Mouse (Mus musculus): ENCODE results near the gene Hoxa11.

Gene Hoxa11

DNA sequence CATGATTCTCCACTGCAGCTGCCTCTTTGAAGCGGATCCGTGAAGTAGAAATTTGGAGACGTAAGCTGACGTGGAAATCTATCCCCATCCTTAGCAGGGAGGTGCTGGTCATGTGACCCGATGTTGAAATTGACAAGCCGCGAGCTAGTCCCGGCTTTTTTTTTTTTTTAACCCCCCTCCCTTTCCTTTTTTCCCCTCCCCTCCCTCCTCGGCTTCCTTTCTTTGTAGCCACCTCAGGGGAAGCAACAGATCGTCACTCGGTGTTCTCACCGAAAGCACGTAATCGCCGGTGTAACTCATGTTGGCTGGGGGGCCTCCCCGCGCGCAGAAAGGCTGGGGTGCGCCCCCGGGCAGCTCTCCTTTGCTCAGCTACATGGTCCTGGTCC is at the start of gene Hoxa11:
TSS of gene Hoxa11 (minus strand) at position 54 of the 386 bp plus-strand sequence.
- no peak for DNase-seq (ENCODE audit: low spot score in 2 of 2)

DNA sequence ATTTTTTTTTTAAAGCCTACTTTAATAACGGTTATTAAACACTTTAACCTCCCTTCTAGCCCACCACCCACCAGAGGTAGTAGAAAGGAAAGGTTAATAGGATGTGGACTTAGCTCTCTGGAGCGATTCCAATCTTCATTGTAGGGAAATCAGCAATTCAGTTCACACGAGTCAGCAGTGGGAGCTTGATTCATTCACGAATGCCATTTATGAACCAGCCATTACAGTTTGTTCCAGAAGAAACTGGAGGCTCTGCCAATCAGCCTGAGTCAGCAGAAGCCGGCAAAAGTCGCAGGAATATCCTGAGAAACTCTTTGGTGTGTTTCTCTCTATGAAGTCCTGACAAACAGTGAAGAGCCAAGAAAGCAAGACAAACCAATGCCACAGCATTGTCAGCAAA is 49.0 kb upstream of the Hoxa11 start:
- DNase-seq (ENCODE audit: low spot score in 2 of 2) = no peak

DNA sequence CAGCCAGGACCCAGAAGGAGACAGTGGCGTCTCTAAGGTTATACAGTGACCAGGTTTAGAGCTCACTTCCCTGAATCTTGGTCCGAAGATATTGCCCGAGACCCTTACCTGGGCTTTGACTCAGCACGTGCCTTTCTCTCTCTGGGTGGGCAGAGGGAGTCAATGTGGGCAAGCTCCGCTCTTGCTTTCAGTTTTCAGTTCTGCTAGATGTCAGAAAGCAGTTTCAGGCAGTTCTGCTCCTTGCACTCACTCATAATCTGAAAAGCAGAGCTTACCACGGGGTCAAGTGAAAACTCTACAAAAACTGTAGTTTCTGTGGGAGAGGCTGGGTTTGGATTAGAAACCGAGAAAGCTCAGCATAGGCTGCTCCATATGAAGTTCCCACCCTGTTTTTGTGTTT is 46.7 kb upstream of the Hoxa11 start:
- DNase-seq (ENCODE audit: low spot score in 2 of 2) = no peak

DNA sequence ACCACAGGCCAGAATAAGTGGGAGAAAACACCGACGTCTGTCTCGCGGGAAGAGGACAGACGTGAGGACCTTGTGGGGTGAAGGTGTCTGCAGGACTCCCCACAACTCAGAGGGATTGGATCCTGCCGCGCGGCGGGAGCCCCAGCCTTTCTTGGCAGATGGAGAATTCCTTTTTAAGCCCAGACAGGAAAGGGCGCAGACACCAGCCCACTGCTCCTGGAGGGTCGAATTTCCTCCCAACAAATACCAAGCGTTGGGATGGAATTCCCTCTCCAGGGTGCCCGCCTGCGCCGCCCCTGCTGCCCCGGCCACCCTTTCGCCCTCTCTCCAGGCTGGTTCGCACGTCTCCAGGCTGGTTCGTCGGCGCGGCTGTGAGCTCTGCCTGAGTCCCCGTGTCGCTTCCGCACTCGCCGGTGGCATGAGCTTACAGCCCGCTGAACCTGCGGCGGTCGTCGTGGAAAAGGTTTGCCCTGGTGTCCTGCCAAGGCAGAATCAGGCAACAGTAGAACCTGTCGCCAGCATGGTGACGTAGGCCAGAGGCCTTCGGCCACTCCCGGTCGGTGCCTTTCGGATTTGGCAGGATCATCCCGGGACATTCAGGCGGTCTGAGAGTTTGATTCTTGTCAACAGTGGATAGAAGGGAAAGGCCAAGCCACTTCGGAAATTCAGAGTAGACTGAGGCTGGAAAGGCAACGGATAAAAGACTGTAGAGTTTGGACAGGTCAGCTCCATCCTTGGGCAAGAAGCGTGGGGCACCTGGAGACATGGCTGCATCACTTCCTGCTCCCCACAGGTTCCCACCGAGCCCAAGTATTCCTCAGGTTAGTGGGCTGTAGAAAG is 45.6 kb upstream of the Hoxa11 start:
- DNase-seq (ENCODE audit: low spot score in 2 of 2) = no peak

DNA sequence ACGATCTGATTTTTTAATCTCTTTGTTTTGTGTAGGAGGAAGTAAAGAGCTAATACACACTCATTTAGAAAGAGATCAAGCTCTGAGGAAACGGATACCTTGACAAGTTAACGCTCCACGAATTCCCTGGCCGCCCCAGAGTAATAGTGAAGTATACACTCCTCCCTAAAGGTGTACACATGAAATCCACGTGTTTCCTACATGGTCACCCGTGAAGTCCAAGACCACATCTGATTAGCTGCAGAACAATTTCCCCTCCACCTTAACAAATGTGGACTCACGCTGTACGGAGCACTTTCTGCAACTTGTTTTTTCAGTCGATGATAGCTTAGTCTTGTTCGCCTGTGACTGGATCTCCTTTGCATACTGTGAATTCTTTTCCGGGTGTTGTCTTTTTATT is 44.6 kb upstream of the Hoxa11 start:
- DNase-seq (ENCODE audit: low spot score in 2 of 2) = no peak

DNA sequence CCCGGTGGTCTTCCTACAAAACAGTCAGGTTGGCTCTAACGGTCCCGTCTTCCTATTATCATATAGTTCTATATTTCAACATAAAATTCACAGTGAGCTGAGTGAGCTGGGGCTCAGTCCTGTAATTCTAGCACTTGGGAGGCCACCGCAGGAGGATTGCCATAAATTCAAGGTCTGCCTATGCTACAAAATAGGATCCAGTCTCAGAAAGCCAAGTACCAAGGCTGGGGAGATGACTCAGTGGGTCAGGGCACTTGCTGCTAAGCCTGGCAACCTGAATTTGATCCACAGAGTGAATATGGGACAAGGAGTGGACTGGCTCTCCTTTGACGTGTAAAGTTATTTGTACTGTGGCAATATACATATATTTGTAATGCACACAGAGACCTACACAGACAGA is 38.3 kb upstream of the Hoxa11 start:
- DNase-seq (ENCODE audit: low spot score in 2 of 2) = no peak

DNA sequence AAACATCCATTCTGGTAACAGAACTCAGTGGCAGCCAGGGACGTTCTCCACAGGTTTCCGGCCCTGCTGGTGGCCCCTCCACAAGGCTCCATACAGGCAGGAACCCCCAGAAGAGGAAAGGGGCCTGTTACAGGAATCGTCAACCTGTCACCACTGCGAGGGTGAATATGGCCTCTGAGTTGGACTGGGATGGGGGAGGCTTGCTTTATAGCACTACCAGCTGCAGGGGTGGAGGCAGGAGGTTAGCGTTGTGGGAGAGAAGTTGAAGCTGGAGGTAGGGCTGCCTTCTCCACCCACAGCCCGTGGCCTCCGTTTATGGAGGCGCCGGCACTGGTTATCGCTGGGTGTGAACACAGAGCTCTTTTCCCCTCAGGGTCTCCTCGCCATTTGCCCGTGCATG is 35.5 kb upstream of the Hoxa11 start:
- no peak for DNase-seq (ENCODE audit: low spot score in 2 of 2)

DNA sequence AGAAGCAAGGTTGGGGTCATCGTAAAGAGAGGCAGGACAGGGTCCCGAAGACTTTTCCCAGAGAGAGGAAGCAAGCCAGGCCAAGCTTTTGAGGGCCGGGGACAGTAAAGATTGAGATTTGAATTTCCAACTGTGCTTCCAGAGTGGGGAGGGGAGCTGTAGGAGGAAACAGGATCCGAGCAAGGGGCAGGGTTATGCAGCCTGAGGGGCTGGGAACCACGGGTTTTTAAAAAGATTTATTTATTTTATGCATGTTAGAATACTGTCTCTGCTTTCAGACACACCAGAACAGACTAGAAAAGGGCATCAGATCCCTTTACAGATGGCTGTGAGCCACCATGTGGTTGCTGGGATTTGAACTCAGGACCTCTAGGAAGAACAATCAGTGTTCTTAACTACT is 31.3 kb upstream of the Hoxa11 start:
- no peak for DNase-seq (ENCODE audit: low spot score in 2 of 2)

DNA sequence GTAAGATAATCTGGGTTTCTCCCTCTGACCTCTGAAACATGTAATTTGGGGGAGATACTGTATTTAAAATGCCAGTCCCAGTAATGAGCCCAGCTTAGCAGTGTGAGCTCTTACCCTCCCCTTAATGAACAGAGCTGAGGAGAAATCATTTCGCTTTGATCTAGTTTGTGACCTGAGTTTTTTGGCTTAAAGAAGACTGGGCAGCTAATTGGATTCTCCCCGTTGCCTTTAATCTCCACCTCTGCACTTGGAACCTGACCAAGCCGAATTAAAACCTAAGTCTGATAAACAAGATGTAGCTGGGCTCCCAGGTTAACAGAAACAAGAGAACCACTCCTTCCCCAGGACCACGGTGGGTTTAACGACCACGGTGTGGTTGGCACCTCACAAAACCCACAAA is 30.8 kb upstream of the Hoxa11 start:
- DNase-seq (ENCODE audit: low spot score in 2 of 2) = no peak

DNA sequence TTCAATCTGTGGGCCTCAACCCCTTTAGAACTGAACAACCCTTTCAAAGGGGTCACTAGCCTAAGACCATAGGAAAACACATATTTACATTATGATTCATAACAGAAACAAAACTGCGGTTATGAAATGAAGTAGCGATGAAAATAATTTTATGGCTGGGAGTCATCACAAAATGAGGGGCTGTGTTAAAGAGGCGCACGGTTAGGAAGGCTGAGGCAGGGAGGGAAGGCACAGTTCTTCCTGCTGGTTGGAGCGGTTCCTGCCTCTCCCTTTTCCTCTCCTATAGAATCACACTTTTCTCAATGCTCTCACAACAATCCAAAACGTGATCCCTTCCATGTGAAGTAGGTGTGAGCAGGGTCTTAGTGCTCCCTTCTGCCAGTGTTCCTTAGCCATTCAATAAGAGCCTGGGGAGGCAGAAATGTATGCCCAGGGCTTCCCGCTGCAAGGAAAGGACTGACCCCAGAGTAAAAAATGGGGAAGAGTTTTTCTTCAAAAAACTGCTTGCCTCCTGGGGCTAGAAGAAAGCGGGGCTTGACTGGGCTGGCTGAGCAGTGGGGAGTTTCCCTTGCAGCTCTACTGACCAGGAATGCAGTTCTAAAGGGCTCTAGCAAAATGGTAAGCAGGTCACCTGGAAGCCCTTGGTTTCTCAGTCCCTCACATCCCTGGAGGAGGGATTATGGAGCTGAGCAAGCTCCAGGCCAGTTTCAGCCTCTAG is 30.1 kb upstream of the Hoxa11 start:
- DNase-seq (ENCODE audit: low spot score in 2 of 2) = no peak

DNA sequence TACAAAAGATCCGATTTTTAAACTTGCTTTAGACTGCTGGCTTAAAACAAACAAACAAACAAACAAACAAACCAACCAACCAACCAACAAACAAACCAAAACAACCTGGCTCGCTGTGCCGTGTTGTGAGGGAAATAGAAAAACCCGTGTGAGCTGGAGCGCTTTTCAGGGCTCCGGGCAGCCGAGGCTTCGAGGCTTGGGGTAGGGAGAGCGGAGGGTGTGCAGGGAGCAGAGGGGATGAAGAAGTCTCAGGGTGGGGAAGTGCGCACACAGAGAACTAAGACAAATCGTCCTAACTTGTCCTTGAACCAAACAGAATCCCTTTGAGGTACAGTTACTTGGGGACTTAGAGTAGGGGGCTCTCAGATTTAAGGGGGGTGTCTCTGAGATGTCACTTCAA is 29.0 kb upstream of the Hoxa11 start:
- no peak for DNase-seq (ENCODE audit: low spot score in 2 of 2)

DNA sequence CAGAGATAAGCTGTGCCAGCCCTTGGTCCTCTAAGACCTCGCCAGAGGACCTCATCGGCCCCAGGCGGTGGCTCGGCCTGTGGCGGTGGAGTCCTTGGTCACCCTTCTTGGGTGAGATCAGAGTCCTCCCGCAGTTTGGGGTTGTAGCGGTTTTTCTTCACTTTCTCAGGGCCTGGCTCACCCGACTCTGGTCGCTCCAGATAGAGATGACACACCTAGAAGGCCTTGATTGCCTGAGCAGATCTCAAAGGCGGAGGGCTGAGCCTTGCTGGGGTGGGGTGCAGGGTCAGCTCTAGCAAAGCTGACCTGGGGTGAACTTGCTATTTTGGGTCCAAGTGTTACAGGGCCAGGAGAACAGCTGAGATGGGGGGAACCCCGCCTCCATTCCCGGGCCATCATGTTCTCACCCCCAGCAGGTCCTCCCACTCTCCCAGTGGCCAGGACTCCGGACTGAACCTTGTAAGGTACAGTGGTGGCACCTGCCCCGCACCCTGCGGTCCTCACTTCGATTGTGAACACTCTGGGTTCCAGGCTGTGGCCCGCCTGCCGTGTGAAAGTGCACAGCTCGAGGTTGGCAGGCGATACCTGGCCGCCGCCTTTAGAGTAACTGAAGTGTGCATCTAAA is 28.2 kb upstream of the Hoxa11 start:
- no peak for DNase-seq (ENCODE audit: low spot score in 2 of 2)

DNA sequence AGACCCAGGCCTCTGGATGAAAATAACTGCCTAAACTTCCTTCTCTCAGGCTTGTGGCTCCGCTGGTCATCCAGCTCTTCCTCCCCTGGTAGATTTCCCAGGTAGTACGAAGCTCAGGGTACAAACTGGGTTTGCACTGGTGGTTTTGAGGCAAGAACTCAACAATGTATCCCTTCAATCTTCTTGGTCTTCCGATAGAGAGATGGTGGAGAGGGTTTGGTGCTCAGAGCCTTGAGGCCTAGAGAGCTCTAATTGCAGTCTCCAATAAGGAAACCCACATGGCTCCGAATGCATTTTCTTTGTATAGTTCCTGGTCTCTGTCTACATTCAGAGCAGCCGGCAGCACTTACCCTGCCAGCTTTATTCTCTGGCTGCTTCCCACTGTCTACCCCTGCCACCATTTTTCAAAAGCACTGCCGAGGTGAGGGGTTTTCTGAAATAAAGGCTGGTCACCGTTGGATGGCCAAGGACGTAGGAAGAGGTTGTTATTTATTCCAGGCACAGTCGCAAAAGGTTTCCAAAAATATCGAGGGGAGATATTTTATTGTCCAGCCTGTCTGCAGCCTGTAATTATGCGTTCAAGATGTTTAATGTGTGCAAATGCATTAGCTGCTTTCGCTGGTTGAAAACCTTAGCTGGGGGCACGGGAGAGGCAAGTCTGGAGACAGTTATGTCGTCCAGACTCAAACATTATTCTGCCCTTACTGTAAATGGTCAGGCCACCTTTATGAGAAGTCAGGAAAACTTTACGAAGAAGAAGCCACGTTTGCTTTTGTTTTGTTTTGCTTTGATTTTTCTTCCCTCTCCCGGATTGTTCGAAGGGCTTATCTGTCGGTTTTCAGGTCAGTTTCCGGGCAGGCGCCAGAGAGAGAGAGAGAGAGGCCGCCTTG is 27.4 kb upstream of the Hoxa11 start:
- no peak for DNase-seq (ENCODE audit: low spot score in 2 of 2)

DNA sequence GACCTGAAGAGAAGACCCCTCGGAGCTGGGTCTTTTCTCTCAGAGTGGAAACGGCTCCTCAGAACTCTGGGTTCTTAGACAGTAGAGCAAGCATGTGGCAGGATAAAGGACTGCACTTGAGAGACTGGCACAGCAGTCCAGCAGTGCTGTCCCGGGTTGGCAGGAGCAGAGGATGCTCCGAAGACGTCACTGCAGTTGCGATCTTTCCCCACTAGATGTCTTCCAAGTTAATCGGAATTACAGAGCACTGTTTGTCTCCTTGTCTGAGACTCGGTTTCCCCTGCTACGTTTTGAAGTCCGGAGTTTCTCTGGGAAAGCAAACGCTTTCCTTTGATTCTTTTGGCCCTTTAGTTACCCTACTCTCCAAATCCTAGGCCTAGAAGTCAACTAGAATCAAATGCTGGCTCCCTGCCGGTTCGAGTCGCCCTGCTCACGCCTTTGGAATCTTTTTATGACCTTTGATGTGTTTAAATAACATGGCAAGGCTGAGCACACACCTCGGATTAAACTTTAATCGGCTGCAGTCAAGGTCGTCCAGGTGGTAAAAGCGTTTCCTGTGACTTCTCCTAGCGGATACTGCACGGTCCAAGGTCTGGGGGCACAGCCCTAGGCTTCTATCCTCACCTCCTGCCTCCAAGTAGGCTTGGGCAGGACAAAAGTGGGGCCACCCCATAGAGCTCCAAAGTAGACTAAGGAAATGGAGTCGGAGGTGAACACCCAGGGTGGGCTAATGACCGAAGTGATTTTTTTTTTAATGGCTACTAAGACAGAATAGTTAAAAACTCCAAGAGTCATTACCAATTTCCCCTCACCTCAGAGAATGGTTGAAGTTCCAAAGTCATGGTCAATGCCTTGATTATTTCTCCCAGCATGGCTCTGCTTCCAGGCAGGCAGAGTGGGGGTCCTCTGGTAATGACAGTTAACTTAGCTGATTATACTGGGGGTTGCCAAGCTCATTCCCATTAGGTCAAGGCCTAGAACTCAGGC is 25.2 kb upstream of the Hoxa11 start:
- DNase-seq (ENCODE audit: low spot score in 2 of 2) = no peak

DNA sequence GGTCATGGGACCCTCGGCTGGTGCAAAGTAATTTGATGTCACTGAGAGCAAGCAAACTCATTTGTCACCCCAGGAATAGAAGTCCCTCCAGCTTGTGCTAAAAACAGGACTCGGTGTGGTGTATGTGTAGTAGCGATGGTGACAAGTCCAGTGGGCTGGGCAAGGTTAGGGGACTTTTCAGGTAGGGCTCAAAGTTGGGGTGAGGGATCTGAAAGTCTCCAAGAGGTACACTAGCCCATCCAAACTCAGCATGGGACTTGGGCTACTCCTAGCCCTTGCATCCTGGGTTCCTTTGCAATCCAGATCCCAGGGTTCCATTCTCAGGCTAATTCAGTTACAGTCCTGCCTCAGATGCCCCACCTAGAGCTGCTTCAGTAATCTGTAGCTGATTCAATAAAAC is 23.1 kb upstream of the Hoxa11 start:
- DNase-seq (ENCODE audit: low spot score in 2 of 2) = no peak

DNA sequence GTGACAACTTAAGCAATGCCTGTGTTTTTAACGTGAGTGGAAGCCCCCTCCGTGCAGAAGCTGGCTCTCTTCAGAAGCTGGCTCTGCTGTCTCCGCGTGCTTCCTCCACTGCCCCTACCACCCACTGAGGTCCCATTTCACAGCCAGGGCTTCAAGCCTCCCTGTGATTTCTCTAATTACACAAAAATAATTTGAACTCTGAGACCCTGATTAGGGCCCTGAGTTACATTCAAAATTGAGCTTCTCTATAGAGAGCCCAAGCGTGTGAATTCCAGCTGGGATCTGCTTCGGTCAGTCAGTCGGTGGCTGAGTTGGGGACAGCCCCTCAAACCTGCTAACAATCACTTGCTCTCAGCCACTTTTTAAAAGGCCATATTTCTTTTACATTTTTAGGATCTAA is 22.7 kb upstream of the Hoxa11 start:
- no peak for DNase-seq (ENCODE audit: low spot score in 2 of 2)

DNA sequence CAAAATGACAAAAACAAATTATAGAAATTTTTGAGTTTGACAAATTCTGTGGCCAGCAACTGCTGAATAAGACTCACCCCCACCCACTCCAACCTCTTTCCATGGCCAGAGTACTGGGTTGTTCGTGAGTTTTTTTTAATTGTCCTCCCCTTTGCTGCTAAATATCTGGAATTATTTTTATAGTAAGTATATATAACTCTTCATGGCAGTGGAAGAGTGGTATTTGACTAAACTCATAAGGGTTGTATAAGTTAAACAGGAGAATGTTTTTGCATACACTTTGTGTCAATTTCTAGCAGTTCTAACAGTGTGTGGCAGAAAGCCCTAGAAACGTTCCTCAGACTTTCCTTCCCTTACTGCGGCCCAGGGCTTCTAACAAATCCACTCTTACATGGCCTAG is 22.1 kb upstream of the Hoxa11 start:
- no peak for DNase-seq (ENCODE audit: low spot score in 2 of 2)

DNA sequence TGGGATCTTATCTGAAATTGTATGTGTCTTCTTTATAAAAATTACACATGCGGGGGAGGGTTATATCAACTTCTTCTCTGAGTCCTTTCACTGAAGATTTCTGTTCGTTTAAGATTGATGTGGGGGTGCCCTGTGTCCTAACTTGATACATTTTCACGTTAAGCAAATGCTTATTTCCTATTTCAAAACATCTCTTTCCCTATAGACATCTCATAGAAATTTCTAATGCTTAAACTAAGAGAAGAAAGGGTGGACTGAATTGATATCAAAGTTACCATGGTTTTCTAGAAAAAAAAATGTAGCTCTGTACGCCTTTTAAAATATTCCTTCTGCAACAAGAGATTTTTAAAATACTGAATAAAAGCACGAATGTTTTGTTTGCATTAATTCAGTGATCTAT is 21.6 kb upstream of the Hoxa11 start:
- DNase-seq (ENCODE audit: low spot score in 2 of 2) = no peak

DNA sequence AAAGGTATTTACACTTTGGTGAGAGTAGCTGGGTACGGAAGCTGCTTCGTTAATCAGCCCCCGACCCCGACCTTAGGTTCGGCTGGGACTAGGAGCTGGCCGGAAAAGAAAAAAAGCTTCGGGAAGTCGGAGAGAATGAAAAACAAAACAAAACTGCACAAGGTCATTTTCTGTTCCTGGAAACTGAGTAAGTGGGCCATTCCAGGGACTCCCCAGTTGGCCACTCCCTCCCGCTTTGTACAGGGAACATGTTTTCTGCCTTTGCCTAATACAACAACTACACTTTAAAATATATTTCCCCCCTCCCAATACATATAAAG is 21.0 kb upstream of the Hoxa11 start:
- no peak for DNase-seq (ENCODE audit: low spot score in 2 of 2)

DNA sequence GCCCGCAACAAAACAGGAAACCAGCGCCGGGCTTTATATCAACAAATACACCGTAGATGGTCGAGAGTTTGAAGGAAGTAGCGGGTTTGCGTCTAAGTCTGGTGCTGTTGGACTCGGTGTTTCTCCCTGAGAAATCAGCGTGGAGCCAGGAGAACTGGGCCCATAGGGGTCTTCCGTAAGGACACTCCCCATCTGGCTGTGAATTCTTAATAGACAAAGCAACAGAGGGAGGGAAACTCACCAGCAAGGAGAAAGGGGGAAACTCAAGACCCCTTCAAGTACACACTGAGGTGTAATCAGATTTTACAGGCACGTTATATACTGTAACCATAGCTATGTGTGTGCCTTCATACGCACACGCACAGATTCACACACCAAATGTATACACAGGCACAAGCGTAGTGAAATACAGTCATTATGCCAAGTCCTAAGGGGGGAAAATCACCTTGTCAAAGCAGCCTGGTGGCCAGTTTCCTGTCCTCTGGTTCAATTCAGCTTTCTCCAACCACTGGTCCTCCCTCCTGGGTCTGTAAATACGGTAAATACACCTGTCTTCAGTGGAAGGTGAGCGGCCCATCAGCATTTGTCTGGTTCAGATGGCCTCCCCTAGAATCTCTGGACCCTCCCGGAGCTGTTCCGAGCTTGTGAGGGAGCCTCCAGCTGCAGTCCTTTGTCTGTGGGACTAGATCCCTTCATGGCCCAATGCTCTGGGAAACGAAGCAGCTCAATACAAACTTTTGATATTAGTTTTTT is 20.5 kb upstream of the Hoxa11 start:
- DNase-seq (ENCODE audit: low spot score in 2 of 2) = no peak

Data from spleen, postnatal 36 days (tissue).